Mouse (Mus musculus): ENCODE results near the gene Pitpnm3.

DNA sequence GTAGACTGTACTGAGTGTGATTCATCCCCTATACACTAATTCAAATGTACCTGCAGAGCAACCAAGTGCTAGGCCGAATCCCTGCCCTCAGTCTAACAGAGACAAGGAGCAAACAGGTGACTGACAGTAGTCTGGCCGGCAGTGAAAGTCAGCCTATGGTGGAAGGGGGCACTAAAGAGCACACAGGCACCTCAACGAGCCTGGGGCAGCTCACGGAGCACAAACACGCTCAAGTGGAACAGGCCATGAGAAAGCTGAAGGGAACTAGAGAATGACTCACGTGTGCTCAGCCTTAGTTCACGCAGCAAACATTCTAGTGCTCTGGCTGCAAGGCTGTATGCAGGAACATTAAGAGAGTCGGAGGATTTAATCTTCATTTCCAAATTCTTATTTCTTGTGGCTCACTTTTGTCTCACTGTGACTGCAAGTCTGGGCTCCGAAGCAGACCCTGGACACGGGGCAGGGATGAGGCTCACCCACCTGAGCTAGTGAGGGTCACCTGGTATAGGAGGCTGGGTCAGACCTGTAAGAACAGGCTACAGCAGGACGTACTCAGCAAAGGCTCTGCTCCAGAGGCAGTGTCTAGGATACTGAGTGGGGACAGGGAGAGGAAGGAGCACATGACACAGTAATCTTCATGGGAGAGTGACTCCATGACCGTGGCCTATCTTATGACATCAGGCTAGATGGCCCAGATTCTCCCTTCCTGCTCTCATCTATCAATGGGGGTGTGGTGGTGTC lies 17.7 kb upstream of the Pitpnm3 start:
- peak; percentile 62 for TF ChIP-seq CTCF (IDR thresholded peaks at IDR 0.05)
- no peak for TF ChIP-seq EP300 (IDR thresholded peaks at IDR 0.05)

All from lung, postnatal 0 days (tissue).